Mouse (Mus musculus) yolk sac, embryonic 10.5 days (tissue): ENCODE data around the gene Asna1.
A peak's percentile ranks its signal among the peaks of the same experiment; 100 is the strongest.

ENCODE experiments used
- DNase-seq: peaks from one replicate; pipeline ENCODE4 v3.0.0-alpha.2; 2017; ENCODE audit warnings: low spot score

Gene Asna1

GRCm38 (mm10) chr8:85025098-85025932 is at the start of gene Asna1:
Gene Asna1, minus strand, starts transcription at chr8:85025281.
- DNase-seq: peak; percentile 91

GRCm38 (mm10) chr8:85074617-85075016 is 49.5 kb upstream of the Asna1 start:
- no peak for DNase-seq

- DNase-seq: no peak
Measured at GRCm38 (mm10) chr8:85074167-85074566, 49.1 kb upstream of the Asna1 start.

DNA sequence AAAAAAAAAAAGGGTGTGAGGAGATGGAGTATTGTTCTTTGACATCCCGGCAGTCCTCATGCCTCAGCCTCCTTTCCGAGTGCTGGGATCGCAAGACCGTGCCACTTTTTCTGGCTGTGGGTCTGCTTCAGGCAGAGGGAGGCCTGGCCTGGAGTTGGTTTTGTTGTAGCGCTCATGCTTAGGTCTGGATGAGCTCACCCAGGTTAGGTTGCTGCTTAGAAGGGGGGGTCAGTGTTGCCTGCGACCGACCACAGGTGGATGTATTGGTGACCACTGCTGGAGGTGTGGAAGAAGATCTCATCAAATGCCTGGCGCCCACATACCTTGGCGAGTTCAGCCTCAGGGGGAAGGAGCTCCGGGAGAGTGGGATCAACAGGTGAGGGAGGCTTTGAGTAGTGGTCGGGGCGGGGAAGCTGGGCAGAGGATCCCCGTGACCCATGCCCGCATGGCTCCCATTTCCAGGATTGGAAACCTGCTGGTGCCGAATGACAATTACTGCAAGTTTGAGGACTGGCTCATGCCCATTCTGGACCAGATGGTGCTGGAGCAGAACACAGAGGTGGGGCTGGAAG is 48.0 kb upstream of the Asna1 start:
- no peak for DNase-seq

DNA sequence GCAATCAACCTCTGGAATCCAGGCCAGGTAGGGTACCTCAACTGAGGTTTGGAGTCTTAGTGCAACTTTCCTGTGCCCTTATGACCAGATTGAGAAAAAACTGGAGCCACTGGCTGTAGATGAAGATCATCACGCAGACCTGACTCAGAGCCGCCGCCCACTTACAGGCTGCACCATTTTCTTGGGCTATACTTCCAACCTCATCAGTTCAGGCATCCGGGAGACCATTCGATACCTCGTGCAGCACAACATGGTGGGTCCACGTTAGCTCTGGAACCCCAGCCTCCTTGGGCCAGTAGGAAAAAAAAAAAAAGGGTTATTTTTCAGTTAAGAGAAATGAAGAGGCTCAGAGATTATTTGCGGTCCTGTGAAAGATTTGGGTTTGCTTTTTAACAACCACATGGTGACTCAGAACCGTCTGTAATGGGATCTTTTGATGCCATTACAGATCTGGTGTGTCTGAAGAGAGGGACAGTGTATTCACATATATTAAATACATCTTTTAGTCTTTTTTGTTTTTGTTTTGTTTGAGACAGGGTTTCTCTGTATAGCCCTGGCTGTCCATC is 47.4 kb upstream of the Asna1 start:
- no peak for DNase-seq

DNA sequence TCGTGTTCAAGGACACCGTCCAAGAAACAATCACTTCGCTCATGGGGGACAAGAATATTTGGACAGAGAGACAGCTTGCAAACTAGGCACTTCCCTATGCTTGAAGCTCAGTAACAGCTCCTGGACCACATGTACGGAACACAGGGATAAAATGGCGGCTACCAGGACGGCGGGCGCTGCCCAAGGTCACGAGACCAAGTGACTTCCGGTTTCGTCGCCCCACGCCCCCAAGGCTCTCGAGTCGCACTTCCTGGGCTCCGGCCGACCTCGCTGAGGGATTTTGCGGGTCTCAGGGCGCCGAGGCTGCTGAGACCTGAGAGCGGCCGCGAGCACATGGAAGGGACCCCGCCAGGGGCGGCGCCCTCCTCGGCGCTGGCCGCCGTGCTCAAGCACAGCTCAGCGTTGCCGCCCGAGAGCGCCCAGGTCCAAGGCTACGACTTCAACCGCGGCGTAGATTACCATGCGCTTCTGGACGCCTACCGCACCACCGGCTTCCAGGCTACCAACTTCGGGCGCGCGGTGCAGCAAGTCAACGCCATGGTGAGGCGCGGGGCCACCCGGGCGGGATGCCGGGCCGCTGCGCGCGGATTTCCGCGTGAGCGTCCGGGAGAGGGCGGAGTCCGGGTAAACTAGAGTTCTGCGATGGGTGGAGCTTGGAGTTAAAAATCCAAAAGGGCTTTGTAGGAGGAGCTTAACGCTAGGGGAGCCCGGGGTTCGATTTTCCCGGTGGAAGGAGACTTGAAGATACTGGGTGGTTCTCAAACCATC is 46.6 kb upstream of the Asna1 start, which contains the start of gene Dhps:
Dhps (plus strand) TSS at position 244 of the 768 bp plus-strand sequence.
- DNase-seq: peak; percentile 91

GRCm38 (mm10) chr8:85071041-85071440 is 46.0 kb upstream of the Asna1 start:
- DNase-seq: peak; percentile 84

GRCm38 (mm10) chr8:85067982-85068381 is 42.9 kb upstream of the Asna1 start, which contains the start of gene Gm5741:
Gene Gm5741, minus strand, starts transcription at chr8:85067982.
- DNase-seq: no peak

GRCm38 (mm10) chr8:85067155-85067554 is 42.1 kb upstream of the Asna1 start:
- DNase-seq: no peak

DNA sequence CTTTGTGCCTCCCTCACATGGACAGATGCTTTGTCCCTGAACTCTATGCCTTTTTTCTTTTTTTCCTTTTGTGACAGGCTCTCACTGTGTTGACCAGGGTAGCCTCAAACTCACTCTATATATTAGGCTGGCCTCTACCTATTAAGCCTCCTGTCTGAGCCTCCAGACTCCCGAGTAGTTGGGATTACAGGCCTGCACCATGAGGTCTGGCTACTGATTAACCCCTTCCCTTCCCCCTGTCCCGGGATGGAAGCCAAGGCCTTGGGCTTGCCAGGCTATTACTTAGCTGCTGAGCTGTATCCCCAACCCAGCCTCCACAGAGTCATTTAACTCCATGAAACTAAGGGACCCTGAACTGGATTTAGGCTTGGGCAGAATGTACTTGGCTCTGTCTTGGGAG is 40.1 kb upstream of the Asna1 start:
- peak; percentile 76 for DNase-seq

- DNase-seq: no peak
Measured at GRCm38 (mm10) chr8:85062603-85063002, 37.5 kb upstream of the Asna1 start.

- DNase-seq: peak; percentile 90
Measured at GRCm38 (mm10) chr8:85059879-85060616, 35.0 kb upstream of the Asna1 start, which contains the start of gene Fbxw9. Gene Fbxw9, plus strand, starts transcription at chr8:85060055.

DNA sequence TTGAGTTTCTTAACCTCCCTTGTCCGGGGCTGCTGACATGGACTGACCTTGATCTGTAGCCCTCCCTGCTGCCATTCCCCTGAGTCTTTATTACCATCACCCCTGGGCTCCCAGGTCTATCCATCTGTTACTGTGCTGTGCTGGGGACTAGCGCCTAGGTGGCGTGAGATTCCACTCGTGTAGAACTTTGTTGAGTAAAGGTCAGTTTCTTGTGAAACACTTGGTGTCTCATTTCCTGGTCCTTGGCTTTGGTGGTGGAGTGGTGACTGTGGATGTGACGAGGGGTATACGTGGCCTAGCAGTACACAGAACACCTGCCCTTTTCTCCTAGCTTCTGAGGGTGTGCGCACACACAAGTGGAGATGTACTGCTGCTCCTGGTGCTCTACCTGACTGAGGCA is 32.3 kb upstream of the Asna1 start:
- DNase-seq: no peak

DNA sequence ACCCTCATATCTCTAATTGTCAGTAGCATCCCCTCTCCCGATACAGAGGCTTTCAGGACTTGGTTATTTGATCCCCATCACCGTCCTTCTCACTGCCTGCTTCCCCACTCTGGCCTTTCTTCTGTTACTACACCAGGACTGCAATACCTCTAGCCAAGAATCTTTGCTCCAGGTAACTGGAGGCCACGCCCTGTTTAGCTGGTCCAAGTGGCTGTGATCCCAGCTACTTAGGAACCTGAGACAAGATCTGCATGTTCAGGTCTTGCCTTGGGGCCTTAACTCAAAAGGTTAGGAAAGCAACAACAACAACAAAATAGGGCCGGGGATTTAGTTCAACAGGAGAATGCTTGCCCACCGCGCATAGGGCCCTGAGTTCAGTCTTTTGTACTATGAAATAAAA is 18.5 kb upstream of the Asna1 start:
- DNase-seq: no peak

DNA sequence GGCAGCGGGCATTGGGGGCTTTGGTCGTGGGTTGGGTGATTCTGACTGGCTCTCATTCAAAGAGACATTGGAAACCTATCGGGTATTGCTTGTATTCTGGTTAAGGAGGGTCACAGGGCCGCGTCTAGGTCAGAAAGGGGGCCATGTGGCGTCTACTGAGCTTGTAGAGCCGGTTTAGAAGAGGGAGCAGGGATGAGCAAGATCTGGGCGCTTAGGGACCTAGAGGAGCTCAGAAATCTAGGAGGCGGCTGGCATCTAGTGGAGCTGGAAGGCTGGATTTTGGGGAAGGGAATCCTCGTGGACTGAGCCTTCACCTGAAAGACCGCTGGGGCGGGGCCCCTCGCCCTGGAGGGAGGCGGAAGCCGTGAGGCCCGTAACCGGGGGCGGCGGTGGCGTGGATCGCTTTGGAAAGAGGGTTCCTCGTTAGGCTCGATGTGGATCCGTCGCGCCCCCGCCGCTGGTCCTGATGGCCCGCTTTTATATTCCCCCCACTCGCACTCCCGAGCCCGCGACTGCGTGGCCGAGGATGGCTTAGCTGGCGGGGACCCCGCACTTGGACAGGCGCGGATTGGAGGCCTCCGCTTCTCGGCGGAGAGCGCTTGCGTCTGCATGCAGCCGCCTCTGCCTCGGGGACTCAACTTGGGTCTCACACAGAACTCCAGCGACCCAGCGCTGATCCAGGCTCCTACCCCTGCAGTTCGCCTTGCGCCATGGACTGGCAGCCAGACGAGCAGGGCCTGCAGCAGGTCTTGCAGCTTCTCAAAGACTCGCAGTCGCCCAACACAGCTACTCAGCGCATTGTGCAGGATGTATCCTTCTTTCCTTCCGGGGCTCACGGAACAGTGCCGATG is 12.8 kb upstream of the Asna1 start:
- DNase-seq: peak; percentile 68

DNA sequence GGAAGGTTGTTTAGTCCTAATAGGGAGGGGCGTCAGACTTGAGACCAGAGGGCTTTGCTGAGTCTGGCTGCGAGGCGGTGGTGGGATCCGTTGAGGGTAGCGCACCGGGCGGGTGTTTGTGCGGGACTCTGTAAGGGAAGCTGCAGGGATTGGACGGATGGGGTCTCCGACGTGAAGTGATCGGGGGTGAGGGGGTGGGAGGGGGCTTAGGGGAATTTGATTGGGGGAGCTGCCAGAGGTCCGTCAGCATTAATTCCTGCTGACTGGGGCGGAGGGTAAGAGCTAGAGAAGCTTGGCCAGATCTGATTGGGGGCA is 12.2 kb upstream of the Asna1 start:
- no peak for DNase-seq

- peak; percentile 93 for DNase-seq
Measured at GRCm38 (mm10) chr8:85036718-85037365, 11.8 kb upstream of the Asna1 start, which contains the start of gene Tnpo2. Gene Tnpo2, plus strand, starts transcription at chr8:85036915.

GRCm38 (mm10) chr8:85036381-85036717 is 11.3 kb upstream of the Asna1 start:
- DNase-seq: no peak

DNA sequence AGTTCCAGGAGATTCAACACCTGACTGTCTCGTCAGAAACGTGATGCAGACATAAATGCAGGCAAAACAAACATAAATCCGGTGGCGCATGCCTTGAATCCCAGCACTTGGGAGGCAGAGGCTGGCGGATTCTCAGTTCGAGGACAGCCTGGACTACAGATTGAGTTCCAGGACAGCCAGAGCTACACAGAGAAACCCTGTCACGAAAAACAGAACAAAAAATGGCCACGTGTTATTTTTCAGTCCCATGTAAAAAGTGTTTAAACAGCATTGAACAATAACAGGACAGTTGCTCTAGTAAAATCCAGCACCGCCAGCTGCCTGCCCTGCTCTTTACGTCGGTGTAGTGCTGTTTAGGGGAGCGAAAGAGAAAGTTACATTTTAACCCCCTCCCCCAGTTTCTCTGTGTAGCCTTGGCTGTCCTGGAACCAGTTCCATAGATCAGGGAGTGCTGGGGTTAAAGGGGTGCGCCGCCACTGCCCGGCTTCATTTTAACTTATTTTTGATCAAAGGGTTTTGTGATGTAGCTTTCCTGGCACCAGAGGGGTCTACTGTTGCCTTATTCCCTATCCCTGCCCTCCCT is 10.7 kb upstream of the Asna1 start:
- DNase-seq: no peak

- DNase-seq: no peak
Measured at GRCm38 (mm10) chr8:85035165-85035727, 10.2 kb upstream of the Asna1 start.
